8 mouse cellular contexts compared by ENCODE assay signal in the genomic region with DNA sequence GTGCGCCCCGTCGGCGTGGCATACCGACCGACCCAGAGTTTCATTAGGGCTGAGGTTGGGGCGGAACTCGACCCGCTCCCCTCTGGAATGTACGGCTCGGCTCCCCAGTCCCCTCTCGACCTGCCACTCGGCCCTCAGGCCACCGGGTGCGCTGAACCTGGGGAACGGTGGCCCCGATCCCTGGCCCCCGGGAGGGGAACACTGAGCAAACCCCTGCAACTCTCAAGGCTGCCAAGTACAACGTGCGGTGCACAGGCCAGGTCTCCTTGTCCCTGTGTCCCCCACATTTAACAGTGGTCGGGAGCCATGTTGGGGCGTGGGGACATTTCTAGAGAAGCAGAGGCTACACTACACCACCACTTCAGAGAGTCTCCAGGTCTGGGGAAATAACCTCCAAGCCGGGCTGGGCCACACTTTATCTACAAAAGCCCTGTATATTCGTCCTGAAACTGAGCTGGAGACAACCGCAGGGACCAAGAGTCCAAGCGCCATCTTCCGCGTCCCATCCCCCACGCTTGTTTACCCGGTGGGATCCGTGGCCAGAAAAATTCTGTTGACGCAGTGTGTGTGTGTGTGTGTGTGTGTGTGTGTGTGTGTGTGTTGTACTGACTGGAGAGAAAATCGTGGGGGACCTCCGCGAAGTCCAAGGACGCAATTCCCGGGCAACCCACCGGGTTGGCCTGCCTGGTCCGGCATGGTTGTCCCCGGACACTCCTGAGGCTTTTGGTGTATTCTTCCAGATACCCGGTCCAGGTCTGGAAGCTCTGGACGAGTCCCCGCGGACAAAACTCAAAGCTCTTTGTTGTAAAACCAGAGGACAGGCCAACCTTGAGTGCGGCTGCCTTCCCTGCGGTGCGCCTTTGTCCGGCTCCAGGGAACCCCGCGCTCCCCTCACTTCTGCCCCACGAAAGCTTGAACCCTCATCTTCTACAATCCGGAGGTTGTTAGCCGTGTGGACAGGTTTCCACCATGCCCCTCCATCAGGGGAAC. TPM values are rescaled to one million over a fixed set of nuclear protein-coding genes. Genes with fewer than 3 reads are reported as not detected.
DNase-seq lines count a peak whose midpoint lies in the region; ATAC-seq and TF ChIP-seq lines count a peak whose summit lies in the region.

No protein-coding gene starts in this region.

- peak; percentile 6 for DNase-seq in CH12.LX (ENCODE audit: extremely low read depth)
- peak; percentile 34 to 49 for DNase-seq in adrenal gland, postnatal 4 days (ENCODE audit: low spot score in 2 of 2)
- peak; percentile 75 to 84 for DNase-seq in heart, postnatal 14 days
- peak; percentile 54 to 78 for DNase-seq in layer of hippocampus, adult 18-20 months (ENCODE audit: low spot score in 2 of 2)
- peak; percentile 82 for DNase-seq in lung, adult 2 months
- peak; percentile 72 for DNase-seq in retina, embryonic 14.5 days (ENCODE audit: low spot score)
- no peak for DNase-seq in c-Kit-positive CD71-positive TER-119-positive erythroid progenitor cells, embryonic 14.5 days (ENCODE audit: low spot score)

- intact Hi-C loops in heart, postnatal 14 days (cut with DNase I), result loop anchor here (2.0 to 5.0 kb wide), 2 partner anchors 20 to 53 kb away; no protein-coding TSS in a partner anchor

- TF ChIP-seq CTCF in CH12.LX (conservative IDR thresholded peaks at IDR 0.05 in 1 of 2, IDR thresholded peaks at IDR 0.05 in 1 of 2; ENCODE audit: low read depth in 2 of 2, low read length in 2 of 2), result no peak
- no peak for TF ChIP-seq CTCF in lung, adult 2 months (IDR thresholded peaks at IDR 0.05; ENCODE audit: insufficient read depth, low read length)

- H3K36me3 ChIP-seq in CH12.LX (replicated peaks in 1 of 2; ENCODE audit: control insufficient read depth in 1 of 2, insufficient read depth in 1 of 2, low read length in 1 of 2), result no peaks in the 10 kb centered on the region
- H3K36me3 ChIP-seq in forebrain, embryonic 13.5 days (ENCODE audit: poor library complexity, severe bottlenecking), result no peaks in the 10 kb centered on the region

- peak overlapping the region in 2 of 3 experiments; percentile 43 to 45 for H3K4me3 ChIP-seq in CH12.LX (replicated peaks in 1 of 3; ENCODE audit: low read depth in 2 of 3, low read length in 2 of 3, poor library complexity in 1 of 3)
- peak overlapping the region; percentile 99 for H3K4me3 ChIP-seq in forebrain, embryonic 13.5 days
- H3K4me3 ChIP-seq in lung, adult 2 months (replicated peaks; ENCODE audit: extremely low read depth, low read depth, low read length), result peak overlapping the region; percentile 89

- no peak for TF ChIP-seq RAD21 in CH12.LX (IDR thresholded peaks at IDR 0.05; ENCODE audit: low read depth, low read length)

- H3K4me1 ChIP-seq in CH12.LX (ENCODE audit: control insufficient read depth in 1 of 2, insufficient read depth in 2 of 2), result no peaks in the 10 kb centered on the region; a peak in 1 of 4 replicates
- H3K4me1 ChIP-seq in forebrain, embryonic 13.5 days, result peaks cover 29% of the 10 kb centered on the region
- 0 out of 2 replicates have a peak, but pooled peaks cover 2% of the 10 kb centered on the region for H3K4me1 ChIP-seq in lung, adult 2 months (ENCODE audit: control insufficient read depth, insufficient read depth, low read length)

- TF ChIP-seq POLR2A in CH12.LX (IDR thresholded peaks at IDR 0.05; ENCODE audit: low read depth, low read length), result no peak
- TF ChIP-seq POLR2A in lung, adult 2 months (IDR thresholded peaks at IDR 0.05; ENCODE audit: borderline replicate concordance, extremely low read depth, low read depth, low read length), result peak; percentile 67; the same call in 1 of the 2 replicates

- no peak overlapping the region for H3K4me2 ChIP-seq in CH12.LX (ENCODE audit: insufficient read depth, low read depth, poor library complexity, severe bottlenecking)
- peak overlapping the region; percentile 75 for H3K4me2 ChIP-seq in forebrain, embryonic 13.5 days

- no peak overlapping the region for H3K9ac ChIP-seq in CH12.LX (ENCODE audit: insufficient read depth, low read depth)
- H3K9ac ChIP-seq in forebrain, embryonic 13.5 days, result peak overlapping the region; percentile 100

- WGBS in forebrain, embryonic 13.5 days, result under 1% methylated on average over 53 of the region's 53 CpGs
- WGBS in lung, adult 2 months, result under 1% methylated on average over 53 of the region's 53 CpGs

- H3K9me3 ChIP-seq in CH12.LX (replicated peaks; ENCODE audit: low read length), result peaks cover 2% of the 10 kb centered on the region
- H3K9me3 ChIP-seq in forebrain, embryonic 13.5 days (replicated peaks), result no peaks in the 10 kb centered on the region

- no peak for TF ChIP-seq EP300 in CH12.LX (IDR thresholded peaks at IDR 0.05; ENCODE audit: low read length)

- no peak for ATAC-seq in forebrain, embryonic 13.5 days

- in situ Hi-C loops in CH12.LX (cut with MboI; ENCODE audit: low pct_ligation_motif_present, low pct_unique_long_range_greater_than_20kb, low sequenced_read_pairs), result no loop called here

- peak overlapping the region; percentile 29; the same call in 1 of the 2 replicates for H3K27ac ChIP-seq in CH12.LX (ENCODE audit: insufficient read depth, low read depth)
- peak overlapping the region; percentile 100 for H3K27ac ChIP-seq in forebrain, embryonic 13.5 days

- dilution Hi-C loops in CH12.LX (cut with MboI; ENCODE audit: extremely low pct_ligation_motif_present, extremely low pct_unique_long_range_greater_than_20kb, low sequenced_read_pairs), result no loop called here

- H3K79me2 ChIP-seq in CH12.LX (replicated peaks; ENCODE audit: control insufficient read depth, extremely low read depth, insufficient read depth, poor library complexity, severe bottlenecking), result no peaks in the 10 kb centered on the region

- peaks cover 75% of the 10 kb centered on the region for H3K27me3 ChIP-seq in CH12.LX (replicated peaks)
- H3K27me3 ChIP-seq in forebrain, embryonic 13.5 days, result no peaks in the 10 kb centered on the region

TF ChIP-seq in CH12.LX, 34 proteins besides CTCF, POLR2A, EP300 and RAD21:
- no peak for TF ChIP-seq MAX (IDR thresholded peaks at IDR 0.05; ENCODE audit: low read length)
- TF ChIP-seq UBTF (IDR thresholded peaks at IDR 0.05; ENCODE audit: low read depth, low read length), result no peak
- no peak for TF ChIP-seq MXI1 (IDR thresholded peaks at IDR 0.05; ENCODE audit: low read depth, low read length)
- no peak for TF ChIP-seq MAFK (IDR thresholded peaks at IDR 0.05; ENCODE audit: insufficient replicate concordance, low read length)
- TF ChIP-seq CHD1 (IDR thresholded peaks at IDR 0.05; ENCODE audit: low read depth, low read length), result no peak
- no peak for TF ChIP-seq IRF4 (IDR thresholded peaks at IDR 0.05; ENCODE audit: low read depth, low read length)
- TF ChIP-seq ZC3H11A (IDR thresholded peaks at IDR 0.05; ENCODE audit: low read depth, low read length), result no peak
- TF ChIP-seq ZNF384 (IDR thresholded peaks at IDR 0.05; ENCODE audit: low read depth, low read length), result no peak
- TF ChIP-seq MAZ (IDR thresholded peaks at IDR 0.05; ENCODE audit: low read depth, low read length), result no peak
- no peak for TF ChIP-seq POLR2AphosphoS2 (IDR thresholded peaks at IDR 0.05; ENCODE audit: low read depth, low read length)
- TF ChIP-seq CHD2 (IDR thresholded peaks at IDR 0.05; ENCODE audit: low read length), result no peak
- TF ChIP-seq MEF2A (IDR thresholded peaks at IDR 0.05; ENCODE audit: borderline replicate concordance, low read depth, low read length), result no peak
- no peak for TF ChIP-seq NRF1 (IDR thresholded peaks at IDR 0.05; ENCODE audit: low read depth, low read length)
- TF ChIP-seq PAX5 (IDR thresholded peaks at IDR 0.05; ENCODE audit: low read length), result no peak
- no peak for TF ChIP-seq ETS1 (conservative IDR thresholded peaks at IDR 0.05; ENCODE audit: low read depth, low read length)
- TF ChIP-seq HCFC1 (IDR thresholded peaks at IDR 0.05; ENCODE audit: low read depth, low read length), result no peak
- no peak for TF ChIP-seq ELF1 (IDR thresholded peaks at IDR 0.05; ENCODE audit: low read depth, low read length)
- TF ChIP-seq USF2 (conservative IDR thresholded peaks at IDR 0.05; ENCODE audit: low read depth, low read length), result no peak
- TF ChIP-seq KAT2A (IDR thresholded peaks at IDR 0.05; ENCODE audit: insufficient replicate concordance, low read length), result no peak

RNA-seq across cellular contexts. Expression of a gene that starts 3.1 kb away (rescaled TPM):
- total RNA-seq in CH12.LX (2012; rRNA removed), result 5.2 and 5.4 TPM in 2 replicates
- total RNA-seq in CH12.LX (2014; rRNA removed), result 0.71 and 0.80 TPM in 2 replicates
- polyA plus RNA-seq in CH12.LX (2012; ENCODE audit: insufficient read length, low read depth), result 7.7 and 8.0 TPM in 2 replicates
- 100 to 1,000 TPM; 149 to 153 TPM for total RNA-seq in adrenal gland, postnatal 4 days (2021)
- 34.7 and 35.9 TPM in 2 replicates for polyA plus RNA-seq in forebrain, embryonic 13.5 days (2015; fragmentation: Nextera tagmentation; extraction: Ambion mirVana)
- total RNA-seq in heart, postnatal 14 days (2021), result 10 to 100 TPM; 75.6 to 83.8 TPM
- total RNA-seq in layer of hippocampus, adult 18-20 months (2021), result 100 to 1,000 TPM; 135 to 137 TPM
- 60.1 and 87.1 TPM in 2 replicates for polyA plus RNA-seq in lung, adult 2 months (2012; rRNA removed)

Comparison
In these comparisons a context has a peak if more than half of its experiments do, and no peak if none do; other contexts are left out.
1. H3K4me3 ChIP-seq: peak in every context shown above with its lines; median percentile 99 in forebrain, embryonic 13.5 days; 89 in lung, adult 2 months; 44 in CH12.LX.
2. RNA of a gene that starts 3.1 kb away (total RNA-seq): 149 to 153 TPM in adrenal gland, postnatal 4 days, 135 to 137 TPM in layer of hippocampus, adult 18-20 months and 75.6 to 83.8 TPM in heart, postnatal 14 days; 0.71 to 5.4 TPM in CH12.LX; every median in the first group is over 10 times any median in the second.